Mouse (Mus musculus) erythroblast, embryonic 14.5 days (primary cell): ENCODE results near the gene Slc6a9.

Source experiments
- GATA1 ChIP-seq: IDR thresholded peaks from 2 replicates; pipeline ENCODE4 v1.6.1; 2012; ENCODE audit warnings: low read length, inconsistent platforms, mixed read lengths
- TAL1 ChIP-seq: IDR thresholded peaks from 3 replicates; pipeline ENCODE4 v1.6.1; 2012; ENCODE audit warnings: low read length, inconsistent platforms, mixed read lengths

DNA sequence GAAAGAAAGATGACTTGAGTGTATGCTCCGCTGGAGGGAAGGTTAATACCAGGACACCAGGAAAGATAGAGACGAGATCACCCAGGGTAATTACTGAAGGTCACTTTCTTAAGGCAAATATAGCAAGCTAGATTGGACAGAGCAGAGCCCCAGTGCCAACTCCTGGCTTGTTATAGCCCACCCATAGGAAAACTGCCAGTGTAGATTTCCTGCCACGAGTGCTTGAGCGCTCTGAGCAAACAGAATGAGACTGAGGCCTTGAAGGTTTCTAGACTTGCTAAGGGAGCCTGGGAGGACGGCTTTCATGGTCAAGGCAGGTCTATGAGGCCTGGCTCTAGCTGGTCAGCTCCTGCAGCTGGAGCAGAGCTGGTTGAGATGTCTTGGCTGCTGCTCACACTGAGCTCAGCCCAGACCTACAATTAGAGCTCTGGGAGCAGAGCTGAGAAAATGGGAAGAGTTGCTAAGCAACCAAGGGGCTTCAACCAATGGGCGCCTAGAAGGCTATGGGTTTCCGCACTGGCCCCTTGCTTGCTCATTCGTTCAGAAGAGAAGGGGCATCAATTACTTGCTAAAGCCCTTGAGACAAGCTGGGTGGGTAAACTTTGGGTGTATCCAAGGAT, 74.6 kb downstream of the Slc6a9 start:
- TF ChIP-seq GATA1: no peak
- TF ChIP-seq TAL1: no peak
